Mouse (Mus musculus) MEL (cell line): ENCODE measurements around the gene Lrba.

Experiments used
- CHD1 ChIP-seq: IDR thresholded peaks from 2 replicates; pipeline ENCODE4 v1.6.1; 2012; ENCODE audit warnings: low read depth, mild to moderate bottlenecking, inconsistent platforms, low read length, improper control_type of control experiment
- CHD2 ChIP-seq: IDR thresholded peaks from 2 replicates; pipeline ENCODE4 v1.6.1; 2011; ENCODE audit warnings: low read length, improper control_type of control experiment
- CTCF ChIP-seq, 3 experiments: IDR thresholded peaks in 2 of 3; conservative IDR thresholded peaks in 1 of 3; 2 replicates each; pipeline ENCODE4 v1.5.1; 2011 to 2012; ENCODE audit warnings: low read length in 3 of 3, low read depth in 2 of 3, mild to moderate bottlenecking in 2 of 3, improper control_type of control experiment in 1 of 3, inconsistent platforms in 1 of 3, mixed read lengths in 1 of 3, moderate library complexity in 1 of 3; ENCODE audit not compliant: control insufficient read depth in 1 of 3, insufficient read depth in 1 of 3, poor library complexity in 1 of 3, severe bottlenecking in 1 of 3
- EP300 ChIP-seq, 2 experiments: IDR thresholded peaks; 2 replicates each; pipeline ENCODE4 v1.6.1; 2011; ENCODE audit warnings: improper control_type of control experiment in 2 of 2, low read length in 2 of 2, low read depth in 1 of 2, mild to moderate bottlenecking in 1 of 2
- ETS1 ChIP-seq: IDR thresholded peaks from 2 replicates; pipeline ENCODE4 v1.6.1; 2012; ENCODE audit warnings: low read depth, mild to moderate bottlenecking, inconsistent platforms, low read length, improper control_type of control experiment, moderate library complexity
- GATA1 ChIP-seq: IDR thresholded peaks from 2 replicates; pipeline ENCODE4 v1.6.1; 2011; ENCODE audit warnings: low read depth, low read length, improper control_type of control experiment
- POLR2A ChIP-seq, 2 experiments: IDR thresholded peaks; 2 replicates each; pipeline ENCODE4 v1.6.1; 2011 to 2012; ENCODE audit warnings: low read length in 2 of 2, mild to moderate bottlenecking in 2 of 2, control low read depth in 1 of 2, improper control_type of control experiment in 1 of 2, low read depth in 1 of 2, moderate library complexity in 1 of 2; ENCODE audit not compliant: control insufficient read depth in 1 of 2, insufficient read depth in 1 of 2, poor library complexity in 1 of 2
- POLR2AphosphoS2 ChIP-seq: IDR thresholded peaks from 2 replicates; pipeline ENCODE4 v1.6.1; 2011; ENCODE audit warnings: low read length, improper control_type of control experiment
- TAL1 ChIP-seq: IDR thresholded peaks from 2 replicates; pipeline ENCODE4 v1.6.1; 2012; ENCODE audit warnings: mild to moderate bottlenecking, inconsistent platforms, low read length, moderate library complexity, mixed read lengths

GRCm38 (mm10) chr3:86668146-86668545 lies 443.7 kb downstream of the Lrba start:
- TF ChIP-seq ETS1 = no peak
- TF ChIP-seq CTCF (IDR thresholded peaks at IDR 0.05 in 2 of 3, conservative IDR thresholded peaks at IDR 0.05 in 1 of 3; ENCODE audit: control insufficient read depth in 1 of 3, insufficient read depth in 1 of 3, low read depth in 2 of 3, low read length in 3 of 3, poor library complexity in 1 of 3, severe bottlenecking in 1 of 3) = no peak
- no peak for TF ChIP-seq EP300 (IDR thresholded peaks at IDR 0.05; ENCODE audit: low read depth in 1 of 2, low read length in 2 of 2)
- no peak for TF ChIP-seq CHD2
- TF ChIP-seq GATA1 = no peak
- no peak for TF ChIP-seq TAL1
- no peak for TF ChIP-seq POLR2A (IDR thresholded peaks at IDR 0.05; ENCODE audit: control insufficient read depth in 1 of 2, insufficient read depth in 1 of 2, low read depth in 1 of 2, low read length in 2 of 2, poor library complexity in 1 of 2)
- TF ChIP-seq CHD1 = no peak
- no peak for TF ChIP-seq POLR2AphosphoS2
